Comparison of ENCODE assay signal across 12 mouse cellular contexts in genomic region chr9:58213865-58214264, GRCm38 (mm10). TPM values are rescaled to one million over a fixed set of nuclear protein-coding genes. Genes with fewer than 3 reads are reported as not detected.
DNase-seq lines count a peak whose midpoint lies in the region; ATAC-seq and TF ChIP-seq lines count a peak whose summit lies in the region.
"Had no signal": no experiment of that assay in that cellular context is flagged by ENCODE, and none has a peak within 500 bp of the region (broad histone marks: within the 10 kb centered on the region; RNA-seq: fewer than 3 reads in every experiment).

No protein-coding gene starts in this region.

- H3K9ac ChIP-seq in midbrain, embryonic 14.5 days (replicated peaks; ENCODE audit: low read length) = no peak overlapping the region
- H3K9ac ChIP-seq in midbrain, embryonic 11.5 days (ENCODE audit: low read length) = no peak overlapping the region
- peak overlapping the region; percentile 65 for H3K9ac ChIP-seq in liver, embryonic 14.5 days (replicated peaks)

- no peak for ATAC-seq in midbrain, embryonic 14.5 days (ENCODE audit: low FRiP score, low TSS enrichment)
- no peak for ATAC-seq in midbrain, embryonic 11.5 days (ENCODE audit: low FRiP score)
- ATAC-seq in liver, embryonic 14.5 days (ENCODE audit: insufficient read depth) = peak; percentile 96
- ATAC-seq: activated CD4-positive, CD25-positive, alpha-beta regulatory T cell, adult 4 months had no signal

- TF ChIP-seq CTCF in liver, embryonic 14.5 days (IDR thresholded peaks at IDR 0.05; ENCODE audit: low read depth) = no peak
- no peak for TF ChIP-seq CTCF in left cerebral cortex, adult 2 months (IDR thresholded peaks at IDR 0.05)

- peaks cover 4% of the 10 kb centered on the region; the same call in 1 of the 2 replicates for H3K4me1 ChIP-seq in midbrain, embryonic 14.5 days (ENCODE audit: control insufficient read depth, insufficient read depth, low read length)
- H3K4me1 ChIP-seq in midbrain, embryonic 11.5 days (ENCODE audit: control insufficient read depth, insufficient read depth, low read length) = no peaks in the 10 kb centered on the region; the same call in 1 of the 2 replicates
- peaks cover 67% of the 10 kb centered on the region for H3K4me1 ChIP-seq in erythroblast, embryonic 14.5 days (ENCODE audit: control insufficient read depth)
- peaks cover 35 to 36% of the 10 kb centered on the region in 2 experiments for H3K4me1 ChIP-seq in liver, embryonic 14.5 days (replicated peaks; ENCODE audit: control insufficient read depth in 2 of 2, insufficient read depth in 2 of 2, low read length in 1 of 2)

- 20% methylated on average over 5 of the region's 5 CpGs for WGBS in midbrain, embryonic 14.5 days
- WGBS in midbrain, embryonic 11.5 days = 35% methylated on average over 5 of the region's 5 CpGs
- 2% methylated on average over 5 of the region's 5 CpGs for WGBS in liver, embryonic 14.5 days (ENCODE audit: insufficient replicate concordance)

- H3K4me2 ChIP-seq in midbrain, embryonic 14.5 days (ENCODE audit: low read length) = no peak overlapping the region
- no peak overlapping the region for H3K4me2 ChIP-seq in midbrain, embryonic 11.5 days
- peak overlapping the region; percentile 78 for H3K4me2 ChIP-seq in liver, embryonic 14.5 days (ENCODE audit: low read depth)

- H3K27me3 ChIP-seq in midbrain, embryonic 14.5 days (ENCODE audit: control insufficient read depth, insufficient read depth, low read length) = no peaks in the 10 kb centered on the region
- H3K27me3 ChIP-seq in midbrain, embryonic 11.5 days (ENCODE audit: control insufficient read depth, insufficient read depth, low read length) = no peaks in the 10 kb centered on the region
- peaks cover 27% of the 10 kb centered on the region for H3K27me3 ChIP-seq in erythroblast, embryonic 14.5 days (ENCODE audit: control insufficient read depth)
- no peaks in the 10 kb centered on the region; the same call in 1 of the 2 replicates for H3K27me3 ChIP-seq in liver, embryonic 14.5 days (ENCODE audit: control insufficient read depth, insufficient read depth, low read length)

- no peaks in the 10 kb centered on the region for H3K9me3 ChIP-seq in midbrain, embryonic 14.5 days (ENCODE audit: control insufficient read depth, low read length)
- no peaks in the 10 kb centered on the region for H3K9me3 ChIP-seq in midbrain, embryonic 11.5 days (ENCODE audit: control insufficient read depth, low read length)
- no peaks in the 10 kb centered on the region for H3K9me3 ChIP-seq in erythroblast, embryonic 14.5 days (ENCODE audit: control insufficient read depth, low read length)
- H3K9me3 ChIP-seq in liver, embryonic 14.5 days (ENCODE audit: control insufficient read depth, low read length) = no peaks in the 10 kb centered on the region
- H3K9me3 ChIP-seq: embryonic facial prominence, embryonic 10.5 days; megakaryocyte, embryonic 14.5 days had no signal

- peak; percentile 44 for DNase-seq in embryo, embryonic 10 days (ENCODE audit: low spot score)
- DNase-seq in embryo, embryonic 9.5 days (ENCODE audit: extremely low spot score) = no peak
- peak; percentile 53 for DNase-seq in midbrain, embryonic 14.5 days
- DNase-seq in midbrain, embryonic 11.5 days (ENCODE audit: low spot score, missing footprints) = no peak
- DNase-seq in liver, embryonic 14.5 days (ENCODE audit: low read depth in 3 of 3, low spot score in 3 of 3) = peak; percentile 84 to 89 (median 86)
- no peak for DNase-seq in left cerebral cortex, adult 2 months (ENCODE audit: extremely low spot score in 1 of 2, low spot score in 2 of 2)
- no peak for DNase-seq in right cerebral cortex, adult 2 months (ENCODE audit: low spot score in 2 of 2)
- DNase-seq: gastrocnemius, postnatal 25 days had no signal

- H3K36me3 ChIP-seq in midbrain, embryonic 14.5 days (ENCODE audit: control insufficient read depth, insufficient read depth, low read length) = no peaks in the 10 kb centered on the region
- H3K36me3 ChIP-seq in midbrain, embryonic 11.5 days (ENCODE audit: control insufficient read depth, insufficient read depth, low read length) = no peaks in the 10 kb centered on the region
- peaks cover 31% of the 10 kb centered on the region for H3K36me3 ChIP-seq in erythroblast, embryonic 14.5 days (ENCODE audit: control insufficient read depth)
- no peaks in the 10 kb centered on the region for H3K36me3 ChIP-seq in liver, embryonic 14.5 days (replicated peaks; ENCODE audit: control insufficient read depth, insufficient read depth, low read depth)

- TF ChIP-seq EP300 in liver, embryonic 14.5 days (IDR thresholded peaks at IDR 0.05; ENCODE audit: low read depth) = peak; percentile 88

- intact Hi-C loops in left cerebral cortex, adult 2 months (cut with DNase I) = no loop called here

- H3K27ac ChIP-seq in midbrain, embryonic 14.5 days (replicated peaks; ENCODE audit: low read depth, low read length) = no peak overlapping the region
- H3K27ac ChIP-seq in midbrain, embryonic 11.5 days (ENCODE audit: low read depth, low read length) = no peak overlapping the region
- peak overlapping the region; percentile 88 for H3K27ac ChIP-seq in liver, embryonic 14.5 days
- H3K27ac ChIP-seq in left cerebral cortex, adult 2 months = no peak overlapping the region
- H3K27ac ChIP-seq: embryonic facial prominence, embryonic 10.5 days had no signal

- H3K4me3 ChIP-seq in midbrain, embryonic 14.5 days (replicated peaks; ENCODE audit: low read depth, low read length) = no peak overlapping the region
- H3K4me3 ChIP-seq in midbrain, embryonic 11.5 days (ENCODE audit: low read depth, low read length) = no peak overlapping the region
- H3K4me3 ChIP-seq in erythroblast, embryonic 14.5 days (replicated peaks) = peak overlapping the region; percentile 52
- peak overlapping the region; percentile 26 to 27 for H3K4me3 ChIP-seq in liver, embryonic 14.5 days (ENCODE audit: insufficient read depth in 1 of 2, low read depth in 2 of 2, low read length in 2 of 2)
- no peak overlapping the region for H3K4me3 ChIP-seq in left cerebral cortex, adult 2 months
- H3K4me3 ChIP-seq: embryonic facial prominence, embryonic 10.5 days; megakaryocyte, embryonic 14.5 days had no signal

RNA-seq across cellular contexts. Expression of gene Islr2, which starts 9.7 kb away (rescaled TPM):
- 51.6 and 96.9 TPM in 2 replicates for polyA plus RNA-seq in midbrain, embryonic 14.5 days (2014; fragmentation: Nextera tagmentation; extraction: Ambion mirVana)
- polyA plus RNA-seq in midbrain, embryonic 11.5 days (2014; fragmentation: Nextera tagmentation; extraction: Ambion mirVana) = 18.7 and 19.6 TPM in 2 replicates
- not detected in 2 replicates for polyA plus RNA-seq in erythroblast, embryonic 14.5 days (2012)
- polyA plus RNA-seq in liver, embryonic 14.5 days (2012; rRNA removed) = 0.03 and 0.35 TPM in 2 replicates
- not detected in 2 replicates for polyA plus RNA-seq in liver, embryonic 14.5 days (2014; fragmentation: Nextera tagmentation; extraction: Ambion mirVana)
- 10 to 100 TPM; 72.1 to 74.0 TPM for total RNA-seq in left cerebral cortex, adult 2 months (2021)
- polyA plus RNA-seq: activated CD4-positive, CD25-positive, alpha-beta regulatory T cell, adult 4 months had no signal

RNA-seq across cellular contexts. Expression of gene Islr, which starts 9.8 kb away (rescaled TPM):
- polyA plus RNA-seq in midbrain, embryonic 14.5 days (2014; fragmentation: Nextera tagmentation; extraction: Ambion mirVana) = 2.4 and 16.6 TPM in 2 replicates
- 13.0 and 13.9 TPM in 2 replicates for polyA plus RNA-seq in midbrain, embryonic 11.5 days (2014; fragmentation: Nextera tagmentation; extraction: Ambion mirVana)
- polyA plus RNA-seq in erythroblast, embryonic 14.5 days (2012) = not detected in 2 replicates
- 3.3 and 3.6 TPM in 2 replicates for polyA plus RNA-seq in liver, embryonic 14.5 days (2012; rRNA removed)
- 1.1 and 1.7 TPM in 2 replicates for polyA plus RNA-seq in liver, embryonic 14.5 days (2014; fragmentation: Nextera tagmentation; extraction: Ambion mirVana)
- 10 to 100 TPM; 11.0 to 15.2 TPM for total RNA-seq in left cerebral cortex, adult 2 months (2021)

RNA-seq across cellular contexts. Expression of gene Pml, which starts 35.7 kb away (rescaled TPM):
- 3.8 and 3.9 TPM in 2 replicates for polyA plus RNA-seq in midbrain, embryonic 14.5 days (2014; fragmentation: Nextera tagmentation; extraction: Ambion mirVana)
- polyA plus RNA-seq in midbrain, embryonic 11.5 days (2014; fragmentation: Nextera tagmentation; extraction: Ambion mirVana) = 8.7 and 10.1 TPM in 2 replicates
- 6.8 and 10.8 TPM in 2 replicates for polyA plus RNA-seq in erythroblast, embryonic 14.5 days (2012)
- polyA plus RNA-seq in liver, embryonic 14.5 days (2012; rRNA removed) = 16.7 and 17.6 TPM in 2 replicates
- 17.1 and 19.3 TPM in 2 replicates for polyA plus RNA-seq in liver, embryonic 14.5 days (2014; fragmentation: Nextera tagmentation; extraction: Ambion mirVana)
- 10 to 100 TPM; 14.1 to 19.3 TPM for total RNA-seq in left cerebral cortex, adult 2 months (2021)

RNA-seq across cellular contexts. Expression of gene Stoml1, which starts 39.1 kb away (rescaled TPM):
- polyA plus RNA-seq in midbrain, embryonic 14.5 days (2014; fragmentation: Nextera tagmentation; extraction: Ambion mirVana) = 96.4 and 115 TPM in 2 replicates
- 27.6 and 29.7 TPM in 2 replicates for polyA plus RNA-seq in midbrain, embryonic 11.5 days (2014; fragmentation: Nextera tagmentation; extraction: Ambion mirVana)
- polyA plus RNA-seq in erythroblast, embryonic 14.5 days (2012) = 0.10 TPM in 1 of 2 replicates, not detected in the other
- polyA plus RNA-seq in liver, embryonic 14.5 days (2012; rRNA removed) = 4.1 and 4.8 TPM in 2 replicates
- 2.5 and 3.8 TPM in 2 replicates for polyA plus RNA-seq in liver, embryonic 14.5 days (2014; fragmentation: Nextera tagmentation; extraction: Ambion mirVana)
- 10 to 100 TPM; 66.5 to 72.6 TPM for total RNA-seq in left cerebral cortex, adult 2 months (2021)

Comparison
In these comparisons a context has a peak if more than half of its experiments do, and no peak if none do; other contexts are left out.
1. DNase-seq: peak in embryo, embryonic 10 days (single experiment), midbrain, embryonic 14.5 days (single experiment) and liver, embryonic 14.5 days (3 of 3); none in embryo, embryonic 9.5 days (single experiment), midbrain, embryonic 11.5 days (single experiment), left cerebral cortex, adult 2 months (0 of 2) and right cerebral cortex, adult 2 months (0 of 2).
2. H3K4me3 ChIP-seq: peak in erythroblast, embryonic 14.5 days (single experiment) and liver, embryonic 14.5 days (2 of 2); none in midbrain, embryonic 14.5 days (single experiment), midbrain, embryonic 11.5 days (single experiment) and left cerebral cortex, adult 2 months (single experiment).
3. RNA of gene Islr2, which starts 9.7 kb away (polyA plus RNA-seq): 51.6 to 96.9 TPM in midbrain, embryonic 14.5 days and 18.7 to 19.6 TPM in midbrain, embryonic 11.5 days; 0.03 to 0.35 TPM in liver, embryonic 14.5 days and not detected in erythroblast, embryonic 14.5 days; every median in the first group is over 10 times any median in the second.